Comparison of ENCODE assay signal across 9 mouse cellular contexts in genomic region chr1:170866992-170867690, GRCm38 (mm10). TPM values are rescaled to one million over a fixed set of nuclear protein-coding genes. Genes with fewer than 3 reads are reported as not detected.
DNase-seq lines count a peak whose midpoint lies in the region; ATAC-seq and TF ChIP-seq lines count a peak whose summit lies in the region.
"Had no signal": no experiment of that assay in that cellular context is flagged by ENCODE, and none has a peak within 500 bp of the region (broad histone marks: within the 10 kb centered on the region; RNA-seq: fewer than 3 reads in every experiment).

No protein-coding gene starts in this region.

- peak overlapping the region; percentile 76 for H3K4me3 ChIP-seq in heart, adult 2 months
- H3K4me3 ChIP-seq in cortical plate, adult 2 months (ENCODE audit: insufficient read depth, low read length): peak overlapping the region; percentile 89
- peak overlapping the region; percentile 83 for H3K4me3 ChIP-seq in liver, embryonic 15.5 days (replicated peaks)
- peak overlapping the region; percentile 87 for H3K4me3 ChIP-seq in neural tube, embryonic 13.5 days

- 1% methylated on average over 30 of the region's 30 CpGs for WGBS in heart, adult 2 months
- 3% methylated on average over 30 of the region's 30 CpGs for WGBS in liver, embryonic 15.5 days (ENCODE audit: insufficient replicate concordance)
- whole genome bisulfite sequencing in neural tube, embryonic 13.5 days: 3% methylated on average over 30 of the region's 30 CpGs

- no peak for TF ChIP-seq POLR2A in heart, adult 2 months (IDR thresholded peaks at IDR 0.05; ENCODE audit: insufficient read depth, low read depth, low read length)
- TF ChIP-seq POLR2A in cortical plate, adult 2 months (IDR thresholded peaks at IDR 0.05; ENCODE audit: extremely low read depth, insufficient read depth, low read length): no peak

- H3K4me2 ChIP-seq in liver, embryonic 15.5 days: peak overlapping the region; percentile 77
- H3K4me2 ChIP-seq in neural tube, embryonic 13.5 days: peak overlapping the region; percentile 79

- H3K4me1 ChIP-seq in heart, adult 2 months (ENCODE audit: control insufficient read depth, insufficient read depth, low read length): peaks cover 5% of the 10 kb centered on the region
- H3K4me1 ChIP-seq in cortical plate, adult 2 months (ENCODE audit: control insufficient read depth, insufficient read depth, low read length): no peaks in the 10 kb centered on the region; the same call in 1 of the 2 replicates
- peaks cover 50% of the 10 kb centered on the region for H3K4me1 ChIP-seq in liver, embryonic 15.5 days (replicated peaks)
- peaks cover 19% of the 10 kb centered on the region for H3K4me1 ChIP-seq in neural tube, embryonic 13.5 days (replicated peaks)

- H3K79me2 ChIP-seq in heart, adult 2 months (replicated peaks; ENCODE audit: control insufficient read depth, insufficient read depth, low read length): peaks cover 2% of the 10 kb centered on the region

- peaks cover 10% of the 10 kb centered on the region for H3K36me3 ChIP-seq in heart, adult 2 months (ENCODE audit: control insufficient read depth, insufficient read depth, low read length)
- 0 out of 2 replicates have a peak, but pooled peaks cover under 1% of the 10 kb centered on the region for H3K36me3 ChIP-seq in liver, embryonic 15.5 days (replicated peaks)
- peaks cover 8% of the 10 kb centered on the region for H3K36me3 ChIP-seq in neural tube, embryonic 13.5 days

- H3K9ac ChIP-seq in heart, adult 2 months (ENCODE audit: low read depth, low read length): peak overlapping the region; percentile 91
- H3K9ac ChIP-seq in liver, embryonic 15.5 days: peak overlapping the region; percentile 92
- H3K9ac ChIP-seq in neural tube, embryonic 13.5 days: peak overlapping the region; percentile 89

- no peak for TF ChIP-seq EP300 in heart, adult 2 months (IDR thresholded peaks at IDR 0.05; ENCODE audit: insufficient read depth, low read depth, low read length)

- ATAC-seq in CD4-positive, CD25-positive, alpha-beta regulatory T cell, adult 4 months: peak; percentile 35
- ATAC-seq in liver, embryonic 15.5 days (ENCODE audit: insufficient read depth): peak; percentile 60
- ATAC-seq in neural tube, embryonic 13.5 days (ENCODE audit: low read depth): peak; percentile 33; the same call in 1 of the 2 replicates

- H3K9me3 ChIP-seq in liver, embryonic 15.5 days (replicated peaks): no peaks in the 10 kb centered on the region
- H3K9me3 ChIP-seq in neural tube, embryonic 13.5 days: no peaks in the 10 kb centered on the region

- peak overlapping the region; percentile 79 for H3K27ac ChIP-seq in heart, adult 2 months
- H3K27ac ChIP-seq in cortical plate, adult 2 months (ENCODE audit: insufficient read depth, low read length): peak overlapping the region; percentile 32
- H3K27ac ChIP-seq in liver, embryonic 15.5 days (replicated peaks): peak overlapping the region; percentile 92
- peak overlapping the region; percentile 75 for H3K27ac ChIP-seq in neural tube, embryonic 13.5 days (replicated peaks)

- no peak for TF ChIP-seq CTCF in heart, adult 2 months (IDR thresholded peaks at IDR 0.05)
- TF ChIP-seq CTCF in cortical plate, adult 2 months (IDR thresholded peaks at IDR 0.05; ENCODE audit: extremely low read depth, insufficient read depth, low read length): no peak

- no peaks in the 10 kb centered on the region for H3K27me3 ChIP-seq in heart, adult 2 months (ENCODE audit: control insufficient read depth, insufficient read depth, low read length)
- no peaks in the 10 kb centered on the region for H3K27me3 ChIP-seq in liver, embryonic 15.5 days
- H3K27me3 ChIP-seq in neural tube, embryonic 13.5 days: no peaks in the 10 kb centered on the region

- no peak for DNase-seq in heart, adult 2 months
- no peak for DNase-seq in heart, adult 8-10 months (ENCODE audit: low spot score)
- peak; percentile 29 to 34 for DNase-seq in heart, postnatal 10 days
- no peak for DNase-seq in c-Kit-positive CD71-positive TER-119-positive erythroid progenitor cells, embryonic 14.5 days (ENCODE audit: low spot score)

- intact Hi-C loops in heart, adult 2 months (cut with DNase I): loop anchor here (1.0 kb wide), 1 partner anchor 18 kb away; the partner anchor contains the start of genes Dusp12 and Gm26620
- intact Hi-C loops in heart, postnatal 10 days (cut with DNase I): no loop called here

RNA-seq across cellular contexts. Expression of gene Atf6, which starts 0.4 kb away (rescaled TPM):
- 10 to 100 TPM; 62.6 to 82.3 TPM for total RNA-seq in heart, adult 2 months (2021)
- polyA plus RNA-seq in heart, adult 2 months (2012; rRNA removed): 22.0 and 44.5 TPM in 2 replicates
- 10 to 100 TPM; 70.6 to 81.4 (median 76.4) TPM for total RNA-seq in heart, adult 8-10 months (2022)
- polyA plus RNA-seq in CD4-positive, CD25-positive, alpha-beta regulatory T cell, adult 4 months (2017; shearing (Covaris generic)): 1 to 10 TPM; 5.8 to 8.8 TPM
- polyA plus RNA-seq in cortical plate, adult 2 months (2012; rRNA removed): 25.9 and 27.7 TPM in 2 replicates
- total RNA-seq in heart, postnatal 10 days (2021): 10 to 100 TPM; 52.5 to 54.4 TPM
- 6.4 TPM in 2 replicates for polyA plus RNA-seq in liver, embryonic 15.5 days (2015; fragmentation: Nextera tagmentation; extraction: Ambion mirVana)
- 7.3 and 8.1 TPM in 2 replicates for polyA plus RNA-seq in neural tube, embryonic 13.5 days (2015; fragmentation: Nextera tagmentation; extraction: Ambion mirVana)

RNA-seq across cellular contexts. Expression of gene Gm26620, which starts 17.7 kb away (rescaled TPM):
- under 1 TPM in 1 of 2 experiments, not detected in 1; 0.52 TPM for total RNA-seq in heart, adult 2 months (2021)
- 0.53 and 0.61 TPM in 2 replicates for polyA plus RNA-seq in heart, adult 2 months (2012; rRNA removed)
- under 1 TPM in 3 of 4 experiments, not detected in 1; 0.44 to 0.68 (median 0.57) TPM for total RNA-seq in heart, adult 8-10 months (2022)
- not detected for polyA plus RNA-seq in CD4-positive, CD25-positive, alpha-beta regulatory T cell, adult 4 months (2017; shearing (Covaris generic))
- polyA plus RNA-seq in cortical plate, adult 2 months (2012; rRNA removed): 0.81 and 0.83 TPM in 2 replicates
- total RNA-seq in heart, postnatal 10 days (2021): under 1 TPM; 0.55 to 0.67 TPM
- polyA plus RNA-seq in liver, embryonic 15.5 days (2015; fragmentation: Nextera tagmentation; extraction: Ambion mirVana): 0.30 TPM in 1 of 2 replicates, not detected in the other
- polyA plus RNA-seq in neural tube, embryonic 13.5 days (2015; fragmentation: Nextera tagmentation; extraction: Ambion mirVana): 0.50 and 0.55 TPM in 2 replicates

RNA-seq across cellular contexts. Expression of gene Dusp12, which starts 18.2 kb away (rescaled TPM):
- 1 to 10 TPM; 6.8 to 7.0 TPM for total RNA-seq in heart, adult 2 months (2021)
- 6.7 and 10.3 TPM in 2 replicates for polyA plus RNA-seq in heart, adult 2 months (2012; rRNA removed)
- 1 to 10 TPM; 7.6 to 8.9 (median 8.3) TPM for total RNA-seq in heart, adult 8-10 months (2022)
- polyA plus RNA-seq in CD4-positive, CD25-positive, alpha-beta regulatory T cell, adult 4 months (2017; shearing (Covaris generic)): 10 to 100 TPM; 14.8 to 16.1 TPM
- 32.0 and 32.5 TPM in 2 replicates for polyA plus RNA-seq in cortical plate, adult 2 months (2012; rRNA removed)
- total RNA-seq in heart, postnatal 10 days (2021): 10 to 100 TPM in 1 of 2 experiments, 1 to 10 TPM in 1; 8.7 to 13.1 TPM
- polyA plus RNA-seq in liver, embryonic 15.5 days (2015; fragmentation: Nextera tagmentation; extraction: Ambion mirVana): 19.7 and 20.5 TPM in 2 replicates
- polyA plus RNA-seq in neural tube, embryonic 13.5 days (2015; fragmentation: Nextera tagmentation; extraction: Ambion mirVana): 39.5 and 45.3 TPM in 2 replicates

RNA-seq across cellular contexts. Expression of gene Fcrlb, which starts 45.6 kb away (rescaled TPM):
- total RNA-seq in heart, adult 2 months (2021): not detected
- not detected in 2 replicates for polyA plus RNA-seq in heart, adult 2 months (2012; rRNA removed)
- total RNA-seq in heart, adult 8-10 months (2022): not detected
- not detected for polyA plus RNA-seq in CD4-positive, CD25-positive, alpha-beta regulatory T cell, adult 4 months (2017; shearing (Covaris generic))
- 1.0 and 1.1 TPM in 2 replicates for polyA plus RNA-seq in cortical plate, adult 2 months (2012; rRNA removed)
- total RNA-seq in heart, postnatal 10 days (2021): not detected
- 0.07 TPM in 1 of 2 replicates, not detected in the other for polyA plus RNA-seq in liver, embryonic 15.5 days (2015; fragmentation: Nextera tagmentation; extraction: Ambion mirVana)
- 0.39 and 0.50 TPM in 2 replicates for polyA plus RNA-seq in neural tube, embryonic 13.5 days (2015; fragmentation: Nextera tagmentation; extraction: Ambion mirVana)
- total RNA-seq: adrenal gland, adult 18-20 months had no signal

Comparison
In these comparisons a context has a peak if more than half of its experiments do, and no peak if none do; other contexts are left out.
1. DNase-seq: peak in heart, postnatal 10 days (2 of 2); none in heart, adult 2 months (0 of 2), heart, adult 8-10 months (single experiment) and c-Kit-positive CD71-positive TER-119-positive erythroid progenitor cells, embryonic 14.5 days (single experiment).
2. H3K27ac ChIP-seq: peak in every context shown above with its lines; median percentile 92 in liver, embryonic 15.5 days; 79 in heart, adult 2 months; 75 in neural tube, embryonic 13.5 days; 32 in cortical plate, adult 2 months.
3. Peak in every context shown above with its lines, with median percentiles within 50 percentile points of each other: H3K4me3 ChIP-seq, H3K9ac ChIP-seq and ATAC-seq.